Mouse (Mus musculus) left cerebral cortex, adult 2 months (tissue): ENCODE results near the gene Pdcd1lg2. TPM values are rescaled to one million over a fixed set of nuclear protein-coding genes. Genes with fewer than 3 reads are reported as not detected.

Experiments used
- DNase-seq, 2 experiments: peaks; one replicate each; pipeline ENCODE4 v3.0.0; 2021 to 2022; ENCODE audit warnings: low spot score in 2 of 2, mixed read lengths in 1 of 2; ENCODE audit errors: extremely low spot score in 1 of 2
- H3K27ac ChIP-seq: fragments of 200-600 bp; 2 replicates; pipeline ENCODE4 v1.8.1; 2022
- H3K4me3 ChIP-seq: fragments of 200-600 bp; 2 replicates; pipeline ENCODE4 v1.8.1; 2022
- CTCF ChIP-seq: fragments of 200-600 bp; IDR thresholded peaks from 2 replicates; pipeline ENCODE4 v1.8.1; 2022; ENCODE audit warnings: antibody characterized with exemption, mild to moderate bottlenecking, moderate library complexity
- intact Hi-C: fragments of 180-260 bp; cut with DNase I; formaldehyde crosslinking; loops from one replicate; pipeline ENCODE4 v1.15.1; 2025
- total RNA-seq, 2 experiments: library from RNA; stranded (reverse); gene quantifications; 2 replicates each; pipeline ENCODE4 v1.2.3; 2021

The Pdcd1lg2 gene
- total RNA-seq, 2 experiments from 2014 or later = 0.32 TPM; not detected in 1

DNA sequence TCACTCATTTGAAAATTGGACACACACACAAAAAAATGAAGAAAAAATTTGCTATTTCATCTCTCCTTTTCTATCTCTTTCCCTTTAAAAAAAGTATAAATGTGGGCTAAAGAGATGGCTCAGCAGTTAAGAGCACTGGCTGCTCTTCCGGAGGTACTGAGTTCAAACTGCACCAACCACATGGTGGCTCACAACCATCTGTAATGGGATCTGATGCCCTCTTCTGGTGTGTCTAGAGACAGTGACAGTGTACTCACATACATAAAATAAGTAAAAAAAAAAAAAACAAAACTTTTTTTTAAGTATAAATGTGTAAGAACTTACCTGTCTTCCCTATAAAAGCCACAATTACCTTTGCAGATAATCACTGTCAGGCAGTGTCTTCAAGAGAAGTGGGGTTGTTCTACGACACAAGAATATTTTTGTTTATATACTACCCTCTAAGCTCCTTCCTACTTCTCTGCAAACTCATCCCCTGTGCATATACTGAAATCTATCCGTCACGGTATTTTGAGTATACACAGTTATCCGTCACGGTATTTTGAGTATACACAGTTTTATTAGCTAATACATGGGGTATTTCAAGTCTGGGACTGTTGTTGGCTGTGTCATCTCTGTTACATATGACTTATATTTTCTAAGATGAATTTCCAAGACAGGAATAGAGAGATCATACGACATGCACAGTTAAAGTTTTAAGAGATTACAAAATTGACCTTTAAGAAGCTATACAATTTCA, 40.0 kb upstream of the Pdcd1lg2 start:
- intact Hi-C loops = no loop called here
- Histone ChIP-seq H3K4me3 (no peak overlapping the region), H3K27ac (no peak overlapping the region)
- TF ChIP-seq CTCF = no peak; the same call in 1 of the 2 replicates
- DNase-seq = no peak

DNA sequence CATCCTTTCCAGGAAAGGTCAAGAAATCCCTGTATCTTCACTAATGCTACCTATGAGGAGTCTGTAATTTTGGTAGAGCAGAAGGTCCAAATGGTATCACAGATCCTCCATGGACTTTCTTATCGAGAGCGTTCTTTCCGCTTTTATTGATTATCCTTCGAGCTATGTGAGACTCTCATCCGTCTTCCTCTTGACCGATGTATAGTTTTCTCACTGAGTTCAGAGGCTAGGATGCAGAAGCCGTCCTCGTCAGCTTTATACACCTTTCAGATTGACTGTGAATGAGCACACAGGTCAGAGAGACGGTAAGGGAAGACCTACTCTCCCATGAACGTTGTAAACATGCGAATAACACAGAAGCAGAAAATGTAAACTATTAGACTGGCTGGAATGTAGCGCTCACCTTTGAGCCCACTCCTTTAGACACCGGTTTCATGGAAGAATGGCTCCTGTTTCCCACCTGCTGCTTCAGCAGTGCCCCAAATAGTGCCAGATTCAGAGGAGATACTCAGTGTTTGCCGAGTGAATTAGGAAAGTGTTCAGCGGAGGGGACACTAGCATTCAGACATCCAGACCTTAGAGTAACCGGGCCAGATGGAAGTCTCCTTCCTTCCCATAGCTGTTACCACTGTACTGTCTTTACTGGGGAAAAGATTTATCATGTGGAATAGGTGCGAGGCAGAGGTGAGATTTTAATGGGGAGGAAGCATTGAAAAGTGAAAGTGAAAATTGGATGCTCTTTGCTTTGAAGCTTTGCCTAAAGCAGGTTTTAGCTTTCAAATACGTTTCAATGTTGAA, 39.2 kb upstream of the Pdcd1lg2 start:
- DNase-seq = no peak
- TF ChIP-seq CTCF = no peak
- peak overlapping the region; percentile 21 for H3K4me3 ChIP-seq
- intact Hi-C loops = no loop called here
- H3K27ac ChIP-seq = 0 out of 2 replicates have a peak overlapping the region, but pooled peaks have one; percentile 24

DNA sequence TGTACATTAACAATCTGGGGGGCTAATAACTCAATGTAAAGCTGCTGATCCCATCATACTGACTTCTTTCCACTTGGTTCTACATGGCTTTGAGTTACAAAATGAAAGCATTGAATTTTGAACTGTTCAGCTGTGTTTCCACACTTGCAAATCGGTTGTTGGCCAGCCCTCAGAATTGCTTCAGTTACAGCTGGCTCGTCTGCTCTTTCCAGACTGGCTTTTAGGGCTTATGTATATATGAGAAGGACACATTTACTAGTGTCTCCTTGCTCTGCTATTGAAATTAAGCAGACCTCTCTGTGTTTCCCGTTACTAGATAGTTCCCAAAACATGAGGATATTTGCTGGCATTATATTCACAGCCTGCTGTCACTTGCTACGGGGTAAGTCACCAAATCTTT, 38.6 kb upstream of the Pdcd1lg2 start:
- H3K4me3 ChIP-seq = peak overlapping the region; percentile 21
- 0 out of 2 replicates have a peak overlapping the region, but pooled peaks have one; percentile 6 for H3K27ac ChIP-seq
- peak in 1 of 2 experiments; percentile 18 for DNase-seq
- intact Hi-C loops = no loop called here
- no peak for TF ChIP-seq CTCF

DNA sequence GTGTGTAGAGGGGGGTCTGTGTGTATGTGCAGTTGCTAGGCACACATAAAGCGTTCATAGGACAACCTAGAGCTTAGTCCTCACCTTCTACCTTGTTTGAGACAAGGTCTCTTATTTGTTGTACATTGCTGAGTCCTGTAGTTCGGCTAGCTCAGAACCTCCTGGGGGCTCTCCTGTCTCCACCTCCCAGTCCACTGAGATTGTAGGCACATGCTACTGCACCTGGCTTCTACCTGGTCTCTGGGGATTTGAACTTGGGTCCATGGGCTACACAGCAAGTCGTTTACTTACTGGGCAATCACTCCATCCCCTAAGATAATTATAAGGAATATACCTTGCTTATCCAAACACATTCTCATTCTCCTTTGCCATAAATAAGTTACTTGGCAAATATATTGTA, 38.1 kb upstream of the Pdcd1lg2 start:
- no peak for TF ChIP-seq CTCF
- Histone ChIP-seq H3K27ac (no peak overlapping the region), H3K4me3 (no peak overlapping the region)
- DNase-seq = no peak
- intact Hi-C loops = no loop called here

DNA sequence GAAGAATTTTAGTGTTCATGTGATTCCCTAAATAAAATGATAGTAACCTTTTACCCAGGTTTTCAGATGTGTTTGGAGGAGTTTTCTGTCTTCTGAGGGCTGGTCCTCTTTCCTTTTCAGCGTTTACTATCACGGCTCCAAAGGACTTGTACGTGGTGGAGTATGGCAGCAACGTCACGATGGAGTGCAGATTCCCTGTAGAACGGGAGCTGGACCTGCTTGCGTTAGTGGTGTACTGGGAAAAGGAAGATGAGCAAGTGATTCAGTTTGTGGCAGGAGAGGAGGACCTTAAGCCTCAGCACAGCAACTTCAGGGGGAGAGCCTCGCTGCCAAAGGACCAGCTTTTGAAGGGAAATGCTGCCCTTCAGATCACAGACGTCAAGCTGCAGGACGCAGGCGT, 37.3 kb upstream of the Pdcd1lg2 start:
- no peak for TF ChIP-seq CTCF
- Histone ChIP-seq H3K4me3 (peak overlapping the region; percentile 35), H3K27ac (no peak overlapping the region)
- DNase-seq = no peak
- intact Hi-C loops = no loop called here

DNA sequence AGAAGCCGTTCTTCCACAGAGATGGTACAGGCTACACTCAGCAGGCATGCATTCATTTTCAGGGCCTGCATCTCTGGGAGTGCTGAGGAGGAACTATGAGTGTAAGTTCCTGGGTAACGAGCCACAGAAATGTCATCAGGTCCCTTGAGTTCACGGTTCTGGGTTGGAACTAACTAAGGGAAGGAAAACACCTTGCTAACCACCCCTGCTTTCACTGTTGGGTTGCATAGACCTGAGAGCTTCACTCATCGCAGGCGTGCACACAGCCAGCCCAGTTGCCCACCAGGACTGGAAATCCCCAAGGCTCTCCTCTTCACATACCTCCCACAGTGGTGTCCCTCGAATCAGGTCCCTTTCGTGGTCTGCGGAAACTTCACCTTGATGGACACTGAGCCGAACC, 35.8 kb upstream of the Pdcd1lg2 start:
- H3K27ac ChIP-seq = no peak overlapping the region
- no peak for DNase-seq
- intact Hi-C loops = no loop called here
- TF ChIP-seq CTCF = no peak
- H3K4me3 ChIP-seq = no peak overlapping the region

DNA sequence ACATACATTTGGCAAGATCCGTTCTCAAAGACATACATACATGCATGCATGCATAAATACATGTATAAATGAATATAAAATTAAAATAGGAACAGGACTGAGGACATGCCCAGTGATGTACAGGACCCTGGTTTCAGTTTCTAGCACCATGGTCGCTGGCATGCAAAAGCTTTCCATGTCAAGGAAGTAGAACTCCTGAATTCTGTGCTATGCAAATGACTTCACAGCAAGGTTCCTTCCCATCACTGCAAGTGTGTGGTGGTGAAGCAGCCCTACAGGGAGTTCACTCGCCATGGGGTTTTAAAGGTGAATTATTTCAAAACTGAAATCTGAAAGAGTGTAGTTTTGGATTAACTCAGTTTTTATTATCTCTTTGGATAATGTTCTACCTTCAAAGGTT, 34.3 kb upstream of the Pdcd1lg2 start:
- intact Hi-C loops = no loop called here
- no peak for DNase-seq
- H3K4me3 ChIP-seq = no peak overlapping the region
- H3K27ac ChIP-seq = no peak overlapping the region
- no peak for TF ChIP-seq CTCF

DNA sequence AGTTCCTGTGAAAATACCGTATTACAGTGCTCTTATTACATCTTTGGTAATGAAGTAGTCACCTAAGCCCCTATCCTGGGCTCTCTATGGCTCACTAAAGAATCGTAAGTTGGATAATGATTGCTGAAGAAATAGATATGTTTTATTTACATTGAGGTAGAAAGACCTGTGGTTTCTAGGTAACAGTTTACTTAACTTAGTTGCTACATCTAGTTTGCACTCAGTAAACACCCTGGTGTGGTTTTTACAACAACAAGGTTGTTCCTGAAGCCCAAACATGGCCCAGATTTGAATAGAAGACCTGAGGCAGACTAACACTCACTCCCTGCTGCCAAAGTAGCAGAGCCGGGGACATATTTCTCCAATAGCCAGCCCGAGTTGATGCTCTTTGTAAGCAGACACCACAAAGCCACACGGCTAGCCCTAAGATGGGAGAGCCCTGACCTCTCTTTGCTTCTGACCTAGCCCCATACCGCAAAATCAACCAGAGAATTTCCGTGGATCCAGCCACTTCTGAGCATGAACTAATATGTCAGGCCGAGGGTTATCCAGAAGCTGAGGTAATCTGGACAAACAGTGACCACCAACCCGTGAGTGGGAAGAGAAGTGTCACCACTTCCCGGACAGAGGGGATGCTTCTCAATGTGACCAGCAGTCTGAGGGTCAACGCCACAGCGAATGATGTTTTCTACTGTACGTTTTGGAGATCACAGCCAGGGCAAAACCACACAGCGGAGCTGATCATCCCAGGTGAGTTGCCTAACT, 30.7 kb upstream of the Pdcd1lg2 start:
- H3K4me3 ChIP-seq = no peak overlapping the region
- DNase-seq = no peak
- intact Hi-C loops = no loop called here
- H3K27ac ChIP-seq = no peak overlapping the region
- no peak for TF ChIP-seq CTCF

DNA sequence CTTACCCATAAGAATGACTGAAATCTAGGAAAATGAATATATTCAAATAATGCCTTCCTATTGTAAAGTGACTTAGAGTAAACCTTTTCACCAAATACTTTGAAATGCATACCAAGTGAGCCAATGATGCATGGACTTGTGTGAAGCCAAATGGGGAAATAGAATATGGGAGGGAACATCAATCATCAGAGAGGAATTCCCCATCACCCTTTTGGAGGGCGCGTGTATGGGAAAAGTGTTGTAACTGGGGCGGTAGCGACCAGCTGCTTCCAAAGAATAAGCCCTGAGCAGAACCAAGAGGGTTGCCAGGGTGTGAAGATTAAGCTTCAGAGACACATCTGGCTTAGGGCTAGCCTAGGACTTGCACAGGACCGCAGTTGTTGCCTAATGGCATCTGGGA, 27.4 kb upstream of the Pdcd1lg2 start:
- no peak for DNase-seq
- Histone ChIP-seq H3K27ac (no peak overlapping the region), H3K4me3 (no peak overlapping the region)
- TF ChIP-seq CTCF = no peak
- intact Hi-C loops = no loop called here

DNA sequence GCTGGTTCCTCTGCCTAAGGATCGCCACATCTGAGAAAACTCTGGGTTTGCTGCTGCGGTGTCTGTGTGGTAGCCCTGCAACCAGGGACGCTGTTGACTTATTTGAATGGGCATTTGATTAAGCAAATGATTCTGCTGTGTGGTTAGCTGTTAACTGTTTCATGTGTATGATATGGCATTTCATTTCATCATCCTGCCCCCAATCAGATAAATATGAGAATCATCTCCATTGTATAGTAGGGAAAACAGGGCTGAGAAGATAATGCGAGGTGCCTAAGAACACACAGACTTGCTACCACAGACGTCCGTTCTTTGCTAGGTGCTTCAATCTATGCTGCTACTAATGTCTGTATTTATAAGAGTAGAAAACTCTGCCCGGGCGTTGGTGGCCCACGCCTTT, 26.3 kb upstream of the Pdcd1lg2 start:
- TF ChIP-seq CTCF = no peak
- Histone ChIP-seq H3K4me3 (no peak overlapping the region), H3K27ac (no peak overlapping the region)
- intact Hi-C loops = no loop called here
- DNase-seq = no peak

DNA sequence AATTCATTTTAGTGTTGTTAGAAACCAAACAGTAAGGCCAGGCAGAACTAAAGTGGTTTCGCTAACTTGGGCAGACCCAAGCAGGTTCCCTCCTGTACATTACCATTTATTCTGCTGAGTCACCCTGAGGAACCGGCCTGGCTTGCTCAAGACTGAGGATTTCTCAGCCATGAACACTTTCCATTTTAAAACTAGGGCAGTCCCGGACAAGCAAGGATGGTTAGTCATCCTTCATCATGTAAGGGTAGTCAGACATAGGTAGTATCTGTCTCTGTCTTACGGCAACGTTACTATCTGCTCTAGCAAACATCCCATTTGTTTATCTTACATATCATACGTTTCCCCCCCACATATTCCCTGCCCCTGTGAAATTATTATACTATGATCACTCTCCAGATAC, 25.7 kb upstream of the Pdcd1lg2 start:
- intact Hi-C loops = no loop called here
- no peak overlapping the region for H3K4me3 ChIP-seq
- DNase-seq = no peak
- no peak for TF ChIP-seq CTCF
- no peak overlapping the region for H3K27ac ChIP-seq

DNA sequence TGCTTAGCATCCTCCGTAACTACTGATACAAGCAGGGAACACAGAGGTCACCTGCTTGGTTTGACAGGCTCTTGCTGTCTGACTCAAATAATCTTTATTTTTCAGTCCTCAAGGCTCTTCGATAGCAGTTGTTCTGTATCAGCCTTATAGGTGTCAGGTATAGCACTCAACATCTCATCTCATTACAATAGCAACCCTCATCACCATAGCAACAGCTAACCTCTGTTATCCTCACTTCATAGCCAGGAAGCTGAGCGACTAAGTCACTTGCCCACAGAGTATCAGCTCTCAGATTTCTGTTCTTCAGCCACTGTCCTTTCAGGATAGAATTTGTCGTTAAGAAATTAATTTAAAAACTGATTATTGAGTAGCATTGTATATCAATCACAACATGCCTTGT, 24.9 kb upstream of the Pdcd1lg2 start:
- DNase-seq = no peak
- no peak overlapping the region for H3K27ac ChIP-seq
- intact Hi-C loops = no loop called here

More for the DNA sequence above, 24.9 kb upstream of the Pdcd1lg2 start:
- no peak overlapping the region for H3K4me3 ChIP-seq
- TF ChIP-seq CTCF = no peak
